Mouse (Mus musculus) heart, postnatal 0 days (tissue): Measurements from ENCODE around the gene Zbtb2.

Source experiments
- CTCF ChIP-seq: IDR thresholded peaks from 2 replicates; pipeline ENCODE4 v1.5.1; 2016; ENCODE audit warnings: antibody characterized with exemption, control low read depth, low read depth
- EP300 ChIP-seq: IDR thresholded peaks from 2 replicates; pipeline ENCODE4 v1.6.1; 2016; ENCODE audit warnings: antibody characterized with exemption, low read depth

GRCm38 (mm10) chr10:4346489-4347135 lies 41.3 kb downstream of the Zbtb2 start:
- TF ChIP-seq EP300: no peak
- peak; percentile 81 for TF ChIP-seq CTCF
